Mouse (Mus musculus): ENCODE data around the gene Ssr3. TPM values are rescaled to one million over a fixed set of nuclear protein-coding genes. Genes with fewer than 3 reads are reported as not detected.

Ssr3 gene
- polyA plus RNA-seq, 1 experiment: 167 TPM

Other genes starting within 250 kb of the Ssr3 start
- gene Tiparp, start 135.8 kb upstream of the Ssr3 start, polyA plus RNA-seq (2012; rRNA removed): 12.3 and 15.8 TPM in 2 replicates